Mouse (Mus musculus): ENCODE measurements at regions not wholly inside any gene's neighbourhood (a gene's known extent, or its start where the extent isn't known, plus 50 kb on each side); places are given as distances from the start of the nearest gene placed in this dataset.

DNA sequence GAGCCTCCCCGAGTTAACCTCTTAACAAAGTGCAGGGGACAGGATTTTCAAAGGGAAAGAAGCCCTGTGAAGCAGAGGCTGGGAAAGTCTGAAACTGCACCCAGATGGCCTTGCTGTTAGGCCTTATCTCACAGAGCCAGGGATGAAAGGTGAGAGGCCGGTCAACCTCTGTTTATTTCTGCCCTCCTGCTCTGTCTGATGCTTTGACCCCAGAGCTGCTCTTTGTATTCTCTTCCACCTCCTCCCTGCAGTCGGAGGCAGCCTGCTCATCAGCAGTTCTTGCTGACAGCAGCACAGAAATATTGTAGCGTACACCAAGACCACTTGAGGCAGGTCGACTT is 212.2 kb downstream of the Enc1 start:
- ATAC-seq (ENCODE audit: insufficient number of reproducible peaks, low FRiP score, low TSS enrichment, low read depth) = no peak
- 0 out of 2 replicates have a peak, but pooled peaks cover 10% of the 10 kb centered on the region for H3K4me1 ChIP-seq
- no peak overlapping the region for H3K9ac ChIP-seq
- H3K9me3 ChIP-seq = no peaks in the 10 kb centered on the region
- 30% methylated on average over 5 of the region's 5 CpGs for WGBS
- H3K4me3 ChIP-seq = no peak overlapping the region
- no peak overlapping the region for H3K4me2 ChIP-seq
- no peak overlapping the region for H3K27ac ChIP-seq
- H3K27me3 ChIP-seq = 0 out of 2 replicates have a peak, but pooled peaks cover 3% of the 10 kb centered on the region
- no peaks in the 10 kb centered on the region for H3K36me3 ChIP-seq

DNA sequence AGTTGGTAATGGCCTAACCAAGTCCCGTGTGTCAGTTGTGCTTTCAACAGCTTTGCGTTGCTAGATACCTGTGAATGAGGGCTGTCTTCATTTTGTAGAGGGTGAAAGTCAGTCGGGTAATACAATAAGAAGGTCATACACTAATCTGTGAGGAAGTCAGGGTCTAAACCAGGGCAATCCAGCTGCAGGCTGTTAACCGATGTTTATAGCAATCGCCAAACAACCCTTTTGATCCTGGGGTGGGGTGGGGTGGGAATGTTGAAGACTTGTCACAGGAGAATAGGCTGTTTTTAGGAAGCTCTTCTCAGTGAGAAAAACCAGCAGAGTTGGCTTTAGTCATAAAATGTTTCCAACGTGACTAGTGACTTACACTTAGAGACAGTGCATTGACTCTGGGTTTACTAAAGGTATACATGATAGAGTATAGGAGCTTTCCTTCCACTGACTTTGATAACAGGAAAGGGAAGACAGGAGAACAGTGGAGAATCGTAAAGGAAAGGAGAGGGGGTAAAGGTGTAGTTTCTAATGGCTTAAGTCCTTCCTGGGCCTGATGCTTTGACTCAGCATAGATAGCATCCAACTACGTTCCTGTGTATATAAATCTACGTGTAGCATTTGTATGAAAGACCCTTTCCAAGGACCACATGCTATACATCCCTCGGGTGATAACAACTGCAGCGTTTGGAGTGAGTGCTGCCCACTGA is 211.6 kb downstream of the Enc1 start:
- Histone ChIP-seq H3K4me3 (no peak overlapping the region), H3K27me3 (0 out of 2 replicates have a peak, but pooled peaks cover 3% of the 10 kb centered on the region), H3K27ac (no peak overlapping the region), H3K9me3 (no peaks in the 10 kb centered on the region), H3K9ac (no peak overlapping the region), H3K4me1 (0 out of 2 replicates have a peak, but pooled peaks cover 10% of the 10 kb centered on the region), H3K36me3 (no peaks in the 10 kb centered on the region), H3K4me2 (no peak overlapping the region)
- 37% methylated on average over 11 of the region's 11 CpGs for WGBS
- ATAC-seq (ENCODE audit: insufficient number of reproducible peaks, low FRiP score, low TSS enrichment, low read depth) = no peak

DNA sequence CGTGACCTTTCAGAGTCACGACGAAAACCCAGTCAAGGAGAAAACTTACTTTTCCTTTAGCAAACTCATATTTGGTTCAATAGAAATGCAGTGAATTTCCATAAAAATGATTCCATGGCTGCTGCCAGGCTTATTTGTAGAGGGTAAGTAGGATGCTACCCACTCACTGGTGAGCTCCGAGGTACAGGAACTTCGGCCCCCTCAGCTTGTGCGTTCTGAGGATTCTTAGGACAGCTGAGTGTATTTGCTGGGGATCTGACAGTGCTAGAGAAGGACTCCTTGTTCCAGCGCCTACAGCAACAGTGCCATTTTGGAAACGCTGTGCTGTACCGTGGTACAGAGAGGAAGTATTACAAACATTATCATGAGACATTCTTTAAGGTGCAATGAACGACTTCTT is 210.4 kb downstream of the Enc1 start:
- Histone ChIP-seq H3K4me2 (no peak overlapping the region), H3K9me3 (no peaks in the 10 kb centered on the region), H3K27me3 (0 out of 2 replicates have a peak, but pooled peaks cover 3% of the 10 kb centered on the region), H3K4me3 (no peak overlapping the region), H3K36me3 (no peaks in the 10 kb centered on the region), H3K9ac (no peak overlapping the region), H3K4me1 (0 out of 2 replicates have a peak, but pooled peaks cover 10% of the 10 kb centered on the region), H3K27ac (no peak overlapping the region)
- 80% methylated on average over 10 of the region's 10 CpGs for WGBS
- ATAC-seq (ENCODE audit: insufficient number of reproducible peaks, low FRiP score, low TSS enrichment, low read depth) = no peak

DNA sequence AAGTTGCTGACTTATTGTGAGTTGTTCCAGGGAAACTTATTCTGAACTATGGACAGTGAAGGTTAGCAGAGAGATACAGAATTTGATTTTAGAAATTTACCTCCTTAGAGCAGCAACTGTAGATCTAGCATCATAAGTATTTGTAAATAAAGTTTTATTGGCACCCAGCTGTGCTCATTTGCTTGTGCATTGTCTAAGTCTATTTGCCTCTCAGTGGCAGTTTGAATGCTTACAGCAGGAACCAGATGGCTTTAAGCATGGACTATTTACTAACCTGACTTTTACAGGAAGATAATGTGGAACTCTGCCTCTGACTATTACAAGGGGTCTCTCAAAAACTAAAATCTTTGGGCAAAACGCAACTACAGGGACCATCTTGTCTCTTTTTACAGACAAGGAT is 207.2 kb downstream of the Enc1 start:
- Histone ChIP-seq H3K9ac (no peak overlapping the region), H3K36me3 (no peaks in the 10 kb centered on the region), H3K4me1 (0 out of 2 replicates have a peak, but pooled peaks cover 9% of the 10 kb centered on the region), H3K4me3 (no peak overlapping the region), H3K27ac (no peak overlapping the region), H3K27me3 (no peaks in the 10 kb centered on the region), H3K4me2 (no peak overlapping the region), H3K9me3 (no peaks in the 10 kb centered on the region)
- no peak for ATAC-seq (ENCODE audit: insufficient number of reproducible peaks, low FRiP score, low TSS enrichment, low read depth)
- 84% methylated on average over 1 of the region's 1 CpGs for WGBS

DNA sequence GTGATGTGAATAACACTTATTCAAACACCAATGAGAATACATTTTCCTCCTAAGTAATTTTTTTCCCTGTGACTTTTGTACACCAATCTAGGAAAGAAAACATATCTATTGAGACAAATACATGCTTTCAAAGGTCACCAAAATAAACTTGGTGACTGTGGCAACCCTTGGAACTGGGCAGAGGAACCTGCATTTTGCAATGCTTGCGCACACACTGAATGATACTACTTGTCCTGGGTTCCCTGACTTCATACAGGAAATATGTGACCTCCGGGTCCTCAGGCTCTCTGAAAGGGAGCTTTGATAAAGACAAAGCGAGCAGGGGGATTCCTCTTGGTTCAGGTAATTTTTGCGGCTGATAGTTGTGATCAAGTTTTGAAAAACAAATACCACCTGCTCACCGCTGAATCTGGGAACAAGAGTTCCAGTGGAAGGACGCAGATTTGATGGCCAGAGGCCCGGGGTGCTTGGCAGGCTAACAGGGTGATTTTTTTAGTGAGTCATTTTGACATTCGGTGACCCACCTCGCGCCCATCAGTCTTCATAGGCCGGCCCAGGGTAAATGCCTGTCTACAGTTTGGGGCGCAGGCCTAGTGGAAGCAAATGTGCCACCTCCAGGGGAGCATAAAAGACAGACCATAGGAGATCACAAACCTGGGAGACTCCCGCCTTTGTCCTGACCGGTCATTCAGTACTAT is 203.0 kb downstream of the Enc1 start:
- Histone ChIP-seq H3K9me3 (no peaks in the 10 kb centered on the region), H3K4me3 (no peak overlapping the region), H3K9ac (no peak overlapping the region), H3K4me1 (peaks cover 21% of the 10 kb centered on the region), H3K27ac (no peak overlapping the region), H3K36me3 (no peaks in the 10 kb centered on the region), H3K4me2 (no peak overlapping the region), H3K27me3 (no peaks in the 10 kb centered on the region)
- ATAC-seq (ENCODE audit: insufficient number of reproducible peaks, low FRiP score, low TSS enrichment, low read depth) = no peak
- WGBS = 83% methylated on average over 14 of the region's 14 CpGs

DNA sequence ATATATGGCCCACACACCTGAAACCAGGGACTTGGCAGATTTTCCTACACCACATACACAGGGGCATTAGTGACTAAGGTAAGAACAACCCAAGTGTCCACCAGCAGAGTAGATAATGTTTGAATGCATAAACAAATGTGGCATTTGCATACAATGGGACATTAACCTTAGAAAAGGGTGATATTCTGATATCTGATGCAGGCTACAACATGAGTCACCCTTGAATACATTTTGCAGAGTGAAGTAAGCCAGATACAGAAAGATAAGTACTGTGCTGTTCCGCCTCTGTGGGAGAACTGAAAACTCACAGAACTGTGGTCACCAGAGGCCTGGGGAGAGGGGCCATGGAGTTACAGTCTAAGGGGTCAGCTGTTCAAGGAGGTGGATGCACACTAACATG is 201.9 kb downstream of the Enc1 start:
- Histone ChIP-seq H3K27me3 (no peaks in the 10 kb centered on the region), H3K9me3 (no peaks in the 10 kb centered on the region), H3K27ac (peak overlapping the region; percentile 54; the same call in 1 of the 2 replicates), H3K4me1 (peaks cover 25% of the 10 kb centered on the region), H3K4me3 (no peak overlapping the region), H3K36me3 (no peaks in the 10 kb centered on the region), H3K4me2 (no peak overlapping the region), H3K9ac (no peak overlapping the region)
- 78% methylated on average over 1 of the region's 1 CpGs for WGBS
- no peak for ATAC-seq (ENCODE audit: insufficient number of reproducible peaks, low FRiP score, low TSS enrichment, low read depth)

DNA sequence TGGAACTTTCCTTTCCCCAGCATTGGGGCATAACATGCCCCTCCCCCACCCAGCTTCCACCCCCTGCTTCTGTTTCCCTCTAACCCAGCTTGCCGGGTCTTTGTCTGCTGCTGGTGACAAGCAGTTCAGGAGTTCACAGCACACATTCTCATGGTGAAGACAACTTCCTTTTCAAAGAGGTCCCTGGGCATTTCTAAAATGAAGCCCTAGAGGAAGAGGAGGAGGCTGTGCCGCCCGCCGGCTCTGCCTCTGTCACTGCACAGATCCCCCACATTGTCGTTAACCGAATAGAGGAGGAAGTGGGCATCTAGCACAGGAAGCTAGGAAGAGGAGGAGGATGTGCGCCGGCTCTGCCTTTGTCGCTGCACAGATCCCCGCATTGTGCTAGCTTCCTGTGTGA is 201.4 kb downstream of the Enc1 start:
- Histone ChIP-seq H3K4me3 (no peak overlapping the region), H3K4me2 (no peak overlapping the region), H3K4me1 (peaks cover 25% of the 10 kb centered on the region), H3K9ac (no peak overlapping the region), H3K27me3 (no peaks in the 10 kb centered on the region), H3K9me3 (no peaks in the 10 kb centered on the region), H3K27ac (peak overlapping the region; percentile 54; the same call in 1 of the 2 replicates), H3K36me3 (no peaks in the 10 kb centered on the region)
- WGBS = 27% methylated on average over 10 of the region's 10 CpGs
- ATAC-seq (ENCODE audit: insufficient number of reproducible peaks, low FRiP score, low TSS enrichment, low read depth) = no peak

DNA sequence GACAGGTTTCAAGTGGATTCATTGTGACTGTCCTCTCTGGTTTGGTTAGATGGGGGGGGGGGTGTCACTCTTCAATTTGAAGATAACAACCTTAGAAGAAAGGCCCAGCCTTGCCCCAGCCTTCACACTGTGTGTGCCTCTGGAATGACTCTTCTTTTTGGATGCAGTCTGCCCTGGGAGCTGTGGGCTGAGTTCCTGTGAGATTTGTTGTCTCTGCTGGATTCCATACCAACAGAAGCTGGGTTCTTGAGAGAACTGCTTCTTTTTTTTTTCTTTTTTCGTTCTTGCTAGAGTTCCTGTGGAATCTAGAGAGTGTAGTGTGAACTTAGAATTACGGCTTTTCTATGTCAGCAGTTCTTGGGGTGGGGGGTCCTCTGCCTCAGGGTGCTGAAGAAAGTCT is 200.9 kb downstream of the Enc1 start:
- peaks cover 28% of the 10 kb centered on the region for H3K4me1 ChIP-seq
- no peaks in the 10 kb centered on the region for H3K9me3 ChIP-seq
- H3K36me3 ChIP-seq = no peaks in the 10 kb centered on the region
- no peak overlapping the region for H3K4me3 ChIP-seq
- no peak overlapping the region for H3K4me2 ChIP-seq
- 45% methylated on average over 2 of the region's 2 CpGs for WGBS
- no peak overlapping the region for H3K9ac ChIP-seq
- H3K27me3 ChIP-seq = no peaks in the 10 kb centered on the region
- H3K27ac ChIP-seq = peak overlapping the region; percentile 54; the same call in 1 of the 2 replicates
- no peak for ATAC-seq (ENCODE audit: insufficient number of reproducible peaks, low FRiP score, low TSS enrichment, low read depth)

DNA sequence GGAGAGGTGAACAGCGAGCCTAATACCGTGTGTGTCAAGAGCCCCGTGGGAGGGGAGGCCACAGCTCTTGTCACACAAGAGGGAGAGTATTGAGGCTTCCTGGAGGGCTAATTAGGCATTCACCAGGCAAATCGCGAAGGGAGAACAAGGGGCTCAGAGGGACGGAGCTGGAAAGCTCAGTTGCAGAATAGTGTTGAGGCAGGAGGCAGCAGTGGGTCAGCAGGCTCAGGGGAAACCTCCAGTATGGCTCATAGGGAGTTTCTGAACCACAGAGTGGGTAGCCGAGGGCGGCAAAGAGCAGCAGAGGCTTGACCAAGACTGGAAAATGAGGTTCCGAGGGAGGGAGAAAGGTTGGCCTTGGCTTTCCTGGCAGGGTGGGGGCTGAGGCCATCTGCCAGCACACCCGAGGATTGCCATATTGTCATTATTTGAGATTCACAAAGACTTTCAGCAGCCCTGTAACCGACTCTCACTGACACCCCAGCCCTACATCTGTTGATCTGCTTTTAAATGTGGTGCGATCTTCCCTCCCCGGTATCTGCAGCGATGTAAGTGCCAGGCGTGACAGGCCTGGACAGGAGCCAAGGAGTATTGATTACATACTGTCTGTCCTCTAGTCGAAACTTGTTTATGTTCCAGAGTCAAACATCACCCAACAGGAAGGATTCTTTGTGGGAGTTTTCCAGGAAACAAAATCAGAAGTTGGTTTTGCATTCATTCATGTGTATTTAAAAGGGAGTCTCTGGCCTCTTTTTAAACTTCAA is 198.5 kb downstream of the Enc1 start:
- Histone ChIP-seq H3K4me1 (peaks cover 47% of the 10 kb centered on the region), H3K36me3 (no peaks in the 10 kb centered on the region), H3K27ac (no peak overlapping the region), H3K4me3 (no peak overlapping the region), H3K4me2 (peak overlapping the region; percentile 10; the same call in 1 of the 2 replicates), H3K27me3 (no peaks in the 10 kb centered on the region), H3K9ac (0 out of 2 replicates have a peak overlapping the region, but pooled peaks have one; percentile 1), H3K9me3 (no peaks in the 10 kb centered on the region)
- 21% methylated on average over 16 of the region's 16 CpGs for WGBS
- no peak for ATAC-seq (ENCODE audit: insufficient number of reproducible peaks, low FRiP score, low TSS enrichment, low read depth)

DNA sequence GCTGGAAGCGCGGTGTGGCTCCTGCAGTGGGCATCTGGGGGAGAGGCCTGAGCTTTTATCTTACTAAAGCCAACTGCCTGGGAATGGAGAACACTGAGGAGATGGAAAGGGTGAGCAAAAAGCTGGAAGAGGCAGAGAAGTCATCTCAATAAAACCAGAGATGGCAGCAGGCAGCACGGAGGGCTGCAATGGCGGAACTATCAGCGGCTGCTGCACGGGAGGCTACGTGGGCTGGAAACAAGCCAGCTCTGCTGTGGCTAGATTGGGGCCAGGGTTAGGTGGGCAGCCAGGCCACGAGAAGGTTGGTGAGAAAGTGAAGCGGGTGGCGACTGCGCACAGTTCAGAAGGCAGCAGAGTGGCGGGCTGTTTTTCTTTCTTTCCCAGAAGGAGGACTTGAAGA is 197.8 kb downstream of the Enc1 start:
- no peaks in the 10 kb centered on the region for H3K36me3 ChIP-seq
- no peaks in the 10 kb centered on the region for H3K9me3 ChIP-seq
- H3K27me3 ChIP-seq = no peaks in the 10 kb centered on the region
- H3K27ac ChIP-seq = no peak overlapping the region
- H3K4me1 ChIP-seq = peaks cover 47% of the 10 kb centered on the region
- 58% methylated on average over 12 of the region's 12 CpGs for WGBS
- H3K4me3 ChIP-seq = no peak overlapping the region
- H3K9ac ChIP-seq = no peak overlapping the region
- peak overlapping the region; percentile 10; the same call in 1 of the 2 replicates for H3K4me2 ChIP-seq
- ATAC-seq (ENCODE audit: insufficient number of reproducible peaks, low FRiP score, low TSS enrichment, low read depth) = no peak

DNA sequence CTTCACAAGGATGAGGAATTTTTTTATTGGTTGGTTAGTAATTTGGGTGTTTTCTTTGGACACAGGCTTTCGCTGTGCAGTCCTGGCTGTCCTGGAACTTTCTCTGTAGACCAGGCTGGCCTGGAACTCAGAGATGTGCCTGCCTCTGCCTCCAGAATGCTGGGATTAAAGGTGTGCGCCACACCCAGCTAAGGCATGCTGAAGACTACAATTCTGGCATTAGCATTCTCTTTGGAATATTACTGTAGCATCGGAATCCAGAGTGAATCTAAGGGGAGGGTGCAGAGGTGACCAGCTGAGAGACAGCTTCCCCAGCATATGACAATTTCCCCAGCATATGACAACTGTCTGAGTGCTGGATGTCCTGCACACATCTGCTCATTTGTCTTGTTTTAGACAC is 197.4 kb downstream of the Enc1 start:
- Histone ChIP-seq H3K27ac (no peak overlapping the region), H3K4me3 (no peak overlapping the region), H3K27me3 (no peaks in the 10 kb centered on the region), H3K36me3 (no peaks in the 10 kb centered on the region), H3K9ac (no peak overlapping the region), H3K9me3 (no peaks in the 10 kb centered on the region), H3K4me2 (no peak overlapping the region), H3K4me1 (peaks cover 47% of the 10 kb centered on the region)
- WGBS = 90% methylated on average over 3 of the region's 3 CpGs
- no peak for ATAC-seq (ENCODE audit: insufficient number of reproducible peaks, low FRiP score, low TSS enrichment, low read depth)

All from limb, embryonic 15.5 days (tissue).